ENCODE assay signal across 23 mouse cellular contexts in the genomic region with DNA sequence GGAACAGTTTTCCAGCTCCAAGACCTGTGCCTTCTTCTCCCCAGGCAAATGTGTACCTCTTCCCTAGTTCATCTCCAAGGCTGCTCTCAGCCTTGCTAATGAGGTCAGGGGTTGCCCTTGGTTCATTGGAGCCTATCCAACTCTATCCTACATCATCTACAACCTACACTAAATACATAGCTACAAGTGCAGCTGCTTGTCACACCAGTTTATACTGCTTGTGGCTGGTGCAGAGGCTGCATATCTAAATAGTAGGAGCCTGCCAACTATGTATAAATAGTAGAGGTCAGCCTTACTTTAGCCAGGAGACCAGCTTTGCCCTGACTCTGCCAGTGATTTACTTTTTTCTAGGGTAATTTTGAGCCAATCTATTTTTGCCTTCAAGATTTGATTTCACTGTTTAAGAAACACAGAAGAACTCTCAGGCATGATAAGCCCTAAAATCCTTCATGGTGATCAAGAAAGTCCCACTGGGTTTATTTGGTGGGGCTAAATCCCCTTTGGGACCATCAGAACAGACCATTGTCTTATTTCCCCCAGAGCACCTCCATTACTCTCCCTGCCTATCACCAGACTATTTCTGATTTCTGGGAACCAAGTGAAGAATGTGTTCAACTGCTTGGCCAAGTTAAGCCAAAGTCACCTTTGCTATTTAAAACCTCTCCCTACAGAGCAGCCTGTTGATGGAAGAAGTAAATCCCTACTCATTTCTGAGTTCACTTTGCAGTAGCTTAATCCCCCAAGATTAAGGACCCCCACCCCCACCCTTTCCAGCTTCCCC. TPM values are rescaled to one million over a fixed set of nuclear protein-coding genes. Genes with fewer than 3 reads are reported as not detected.
DNase-seq lines count a peak whose midpoint lies in the region; ATAC-seq and TF ChIP-seq lines count a peak whose summit lies in the region.
"Had no signal": no experiment of that assay in that cellular context is flagged by ENCODE, and none has a peak within 500 bp of the region (broad histone marks: within the 10 kb centered on the region; RNA-seq: fewer than 3 reads in every experiment).

No protein-coding gene starts in this region.

- H3K27ac ChIP-seq in kidney, postnatal 0 days = peak overlapping the region; percentile 57; the same call in 1 of the 2 replicates
- H3K27ac ChIP-seq in limb, embryonic 10.5 days = no peak overlapping the region
- H3K27ac ChIP-seq in forebrain, embryonic 15.5 days (replicated peaks) = no peak overlapping the region
- H3K27ac ChIP-seq in stomach, postnatal 0 days (replicated peaks) = no peak overlapping the region
- H3K27ac ChIP-seq: forebrain, embryonic 12.5 days; left cerebral cortex, adult 2 months; limb, embryonic 12.5 days; liver, embryonic 12.5 days had no signal

- TF ChIP-seq EP300 in stomach, postnatal 0 days (optimal IDR thresholded peaks at IDR 0.05) = no peak

- 0 out of 2 replicates have a peak, but pooled peaks cover 3% of the 10 kb centered on the region for H3K27me3 ChIP-seq in kidney, postnatal 0 days (ENCODE audit: insufficient read depth, low read length)
- H3K27me3 ChIP-seq in limb, embryonic 10.5 days (ENCODE audit: low read depth, poor library complexity, severe bottlenecking) = peaks cover 29% of the 10 kb centered on the region; the same call in 1 of the 2 replicates
- no peaks in the 10 kb centered on the region for H3K27me3 ChIP-seq in forebrain, embryonic 15.5 days
- no peaks in the 10 kb centered on the region for H3K27me3 ChIP-seq in stomach, postnatal 0 days (ENCODE audit: control insufficient read depth, insufficient read depth, low read length)
- H3K27me3 ChIP-seq: forebrain, embryonic 12.5 days; liver, embryonic 12.5 days had no signal

- no peak overlapping the region for H3K9ac ChIP-seq in kidney, postnatal 0 days (ENCODE audit: low read depth, low read length)
- no peak overlapping the region for H3K9ac ChIP-seq in forebrain, embryonic 15.5 days (replicated peaks)
- H3K9ac ChIP-seq in stomach, postnatal 0 days (ENCODE audit: low read length) = no peak overlapping the region
- H3K9ac ChIP-seq: forebrain, embryonic 12.5 days; limb, embryonic 12.5 days; liver, embryonic 12.5 days had no signal

- no peak; the same call in 1 of the 2 replicates for ATAC-seq in kidney, postnatal 0 days (replicated peaks; ENCODE audit: low FRiP score, low read depth)
- no peak for ATAC-seq in forebrain, embryonic 15.5 days (replicated peaks)
- no peak for ATAC-seq in stomach, postnatal 0 days (ENCODE audit: low FRiP score, low TSS enrichment)
- ATAC-seq: hindbrain, embryonic 16.5 days; intestine, postnatal 0 days; liver, embryonic 12.5 days; midbrain, embryonic 16.5 days had no signal

- peak; percentile 49 to 53 for DNase-seq in heart, adult 9 months (ENCODE audit: low spot score in 2 of 2)
- no peak for DNase-seq in heart, postnatal 36 days
- DNase-seq in adipocyte (ENCODE audit: low spot score) = peak; percentile 53
- DNase-seq in heart, postnatal 10 days = peak; percentile 47 to 48
- no peak for DNase-seq in kidney, postnatal 0 days (ENCODE audit: low spot score)
- DNase-seq in limb, embryonic 10.5 days (ENCODE audit: low spot score) = no peak
- DNase-seq in stomach, postnatal 0 days (ENCODE audit: low spot score) = no peak
- DNase-seq: B cell, adult 2 months; cerebellum, adult 8-10 months; gastrocnemius, postnatal 10 days; layer of hippocampus, adult 9-11 months; lung, adult 2 months; thymus, postnatal 25 days had no signal

- H3K4me3 ChIP-seq in kidney, postnatal 0 days (replicated peaks; ENCODE audit: low read depth, low read length) = no peak overlapping the region
- H3K4me3 ChIP-seq in limb, embryonic 10.5 days = no peak overlapping the region
- no peak overlapping the region for H3K4me3 ChIP-seq in forebrain, embryonic 15.5 days
- H3K4me3 ChIP-seq in stomach, postnatal 0 days (ENCODE audit: low read depth, low read length) = no peak overlapping the region
- H3K4me3 ChIP-seq: forebrain, embryonic 12.5 days; left cerebral cortex, adult 2 months; limb, embryonic 12.5 days; liver, embryonic 12.5 days; megakaryocyte, embryonic 14.5 days had no signal

- H3K4me2 ChIP-seq in kidney, postnatal 0 days (ENCODE audit: low read length) = no peak overlapping the region
- no peak overlapping the region for H3K4me2 ChIP-seq in forebrain, embryonic 15.5 days (replicated peaks)
- H3K4me2 ChIP-seq in stomach, postnatal 0 days (replicated peaks; ENCODE audit: low read depth) = no peak overlapping the region
- H3K4me2 ChIP-seq: forebrain, embryonic 12.5 days; limb, embryonic 12.5 days; liver, embryonic 12.5 days had no signal

- no peaks in the 10 kb centered on the region for H3K36me3 ChIP-seq in kidney, postnatal 0 days (ENCODE audit: insufficient read depth, low read length)
- no peaks in the 10 kb centered on the region for H3K36me3 ChIP-seq in limb, embryonic 10.5 days
- no peaks in the 10 kb centered on the region for H3K36me3 ChIP-seq in forebrain, embryonic 15.5 days
- no peaks in the 10 kb centered on the region for H3K36me3 ChIP-seq in stomach, postnatal 0 days (ENCODE audit: control insufficient read depth, insufficient read depth, low read length)
- H3K36me3 ChIP-seq: forebrain, embryonic 12.5 days; limb, embryonic 12.5 days; liver, embryonic 12.5 days had no signal

- intact Hi-C loops in heart, postnatal 36 days (cut with DNase I) = no loop called here
- intact Hi-C loops in heart, postnatal 10 days (cut with DNase I) = no loop called here

- TF ChIP-seq CTCF in kidney, postnatal 0 days (IDR thresholded peaks at IDR 0.05; ENCODE audit: low read depth) = no peak
- TF ChIP-seq CTCF in stomach, postnatal 0 days (IDR thresholded peaks at IDR 0.05; ENCODE audit: low read depth) = no peak

- no peaks in the 10 kb centered on the region for H3K4me1 ChIP-seq in kidney, postnatal 0 days (replicated peaks; ENCODE audit: insufficient read depth, low read length)
- H3K4me1 ChIP-seq in limb, embryonic 10.5 days = 0 out of 2 replicates have a peak, but pooled peaks cover 4% of the 10 kb centered on the region
- no peaks in the 10 kb centered on the region for H3K4me1 ChIP-seq in forebrain, embryonic 15.5 days
- H3K4me1 ChIP-seq in stomach, postnatal 0 days (replicated peaks; ENCODE audit: control insufficient read depth, insufficient read depth) = no peaks in the 10 kb centered on the region
- H3K4me1 ChIP-seq: forebrain, embryonic 12.5 days; limb, embryonic 12.5 days; liver, embryonic 12.5 days had no signal

- no peaks in the 10 kb centered on the region for H3K9me3 ChIP-seq in kidney, postnatal 0 days (replicated peaks; ENCODE audit: low read length)
- no peaks in the 10 kb centered on the region for H3K9me3 ChIP-seq in limb, embryonic 10.5 days (replicated peaks)
- no peaks in the 10 kb centered on the region for H3K9me3 ChIP-seq in forebrain, embryonic 15.5 days
- no peaks in the 10 kb centered on the region for H3K9me3 ChIP-seq in stomach, postnatal 0 days (ENCODE audit: control insufficient read depth, low read length)
- H3K9me3 ChIP-seq: forebrain, embryonic 12.5 days; limb, embryonic 12.5 days; liver, embryonic 12.5 days had no signal

RNA-seq across cellular contexts. Expression of gene Trabd2b, which starts 35.4 kb away (rescaled TPM):
- 10 to 100 TPM; 53.1 to 71.5 TPM for total RNA-seq in heart, postnatal 36 days (2021)
- total RNA-seq in heart, postnatal 10 days (2021) = 10 to 100 TPM; 21.1 to 25.6 TPM
- polyA plus RNA-seq in kidney, postnatal 0 days (2015; fragmentation: Nextera tagmentation; extraction: Ambion mirVana) = 5.2 and 5.8 TPM in 2 replicates
- 0.34 and 0.56 TPM in 2 replicates for polyA plus RNA-seq in limb, embryonic 10.5 days (2016; fragmentation: Nextera tagmentation; extraction: Ambion mirVana)
- 0.32 and 0.37 TPM in 2 replicates for polyA plus RNA-seq in forebrain, embryonic 15.5 days (2015; fragmentation: Nextera tagmentation; extraction: Ambion mirVana)
- polyA plus RNA-seq in stomach, postnatal 0 days (2015; fragmentation: Nextera tagmentation; extraction: Ambion mirVana) = 0.59 and 0.61 TPM in 2 replicates
- total RNA-seq: neutrophil, adult 5-6 weeks had no signal

Comparison
In these comparisons a context has a peak if more than half of its experiments do, and no peak if none do; other contexts are left out.
1. DNase-seq: peak in heart, adult 9 months (2 of 2), adipocyte (single experiment) and heart, postnatal 10 days (2 of 2); none in heart, postnatal 36 days (0 of 2), kidney, postnatal 0 days (single experiment), limb, embryonic 10.5 days (single experiment) and stomach, postnatal 0 days (single experiment).